Mouse (Mus musculus) liver, embryonic 15.5 days (tissue): ENCODE measurements around the gene Sgms1. TPM values are rescaled to one million over a fixed set of nuclear protein-coding genes. Genes with fewer than 3 reads are reported as not detected.

Source experiments
- ATAC-seq: fragments of 200-750 bp; cut with Nextera tagmentation; 2 replicates; pipeline ENCODE4 v1.8.0; 2017; ENCODE audit warnings: moderate number of reproducible peaks, mild to moderate bottlenecking, moderate library complexity; ENCODE audit not compliant: insufficient read depth
- H3K27ac ChIP-seq: fragments of 300-500 bp; sonication (generic); replicated peaks from 2 replicates; pipeline ENCODE4 v1.5.1; 2015; ENCODE audit warnings: mild to moderate bottlenecking, inconsistent platforms
- H3K27me3 ChIP-seq: fragments of 300-500 bp; sonication (generic); 2 replicates; pipeline ENCODE4 v1.6.1; 2015; ENCODE audit warnings: mild to moderate bottlenecking, inconsistent platforms
- H3K36me3 ChIP-seq: fragments of 300-500 bp; sonication (generic); replicated peaks from 2 replicates; pipeline ENCODE4 v1.6.1; 2015; ENCODE audit warnings: moderate library complexity, mild to moderate bottlenecking, inconsistent platforms
- H3K4me1 ChIP-seq: fragments of 300-500 bp; sonication (generic); replicated peaks from 2 replicates; pipeline ENCODE4 v1.6.1; 2015; ENCODE audit warnings: inconsistent platforms
- H3K4me2 ChIP-seq: fragments of 300-500 bp; sonication (generic); 2 replicates; pipeline ENCODE4 v1.6.1; 2015; ENCODE audit warnings: moderate library complexity, mild to moderate bottlenecking, inconsistent platforms
- H3K4me3 ChIP-seq: fragments of 300-500 bp; sonication (generic); replicated peaks from 2 replicates; pipeline ENCODE4 v1.5.1; 2015; ENCODE audit warnings: mild to moderate bottlenecking, inconsistent platforms
- H3K9ac ChIP-seq: fragments of 300-500 bp; sonication (generic); 2 replicates; pipeline ENCODE4 v1.6.1; 2015; ENCODE audit warnings: moderate library complexity, mild to moderate bottlenecking, inconsistent platforms
- H3K9me3 ChIP-seq: fragments of 300-500 bp; sonication (generic); replicated peaks from 2 replicates; pipeline ENCODE4 v1.6.1; 2016; ENCODE audit warnings: inconsistent platforms
- WGBS: fragments of 180-500 bp; shearing (Covaris S2); methylation state at CpG from one replicate; pipeline ENCODE4 v1.1.7; 2015; ENCODE audit warnings: mixed read lengths; ENCODE audit not compliant: insufficient replicate concordance; 5-methylcytosine and 5-hydroxymethylcytosine counted together
- polyA plus RNA-seq: library from polyadenylated mRNA; unstranded; fragments of >200 nt; fragmentation: Nextera tagmentation; extraction: Ambion mirVana; gene quantifications from 2 replicates; pipeline ENCODE4 v1.2.1, GENCODE M21; 2015

Gene Sgms1
- polyA plus RNA-seq, 1 experiment from 2014 or later: 24.8 TPM

DNA sequence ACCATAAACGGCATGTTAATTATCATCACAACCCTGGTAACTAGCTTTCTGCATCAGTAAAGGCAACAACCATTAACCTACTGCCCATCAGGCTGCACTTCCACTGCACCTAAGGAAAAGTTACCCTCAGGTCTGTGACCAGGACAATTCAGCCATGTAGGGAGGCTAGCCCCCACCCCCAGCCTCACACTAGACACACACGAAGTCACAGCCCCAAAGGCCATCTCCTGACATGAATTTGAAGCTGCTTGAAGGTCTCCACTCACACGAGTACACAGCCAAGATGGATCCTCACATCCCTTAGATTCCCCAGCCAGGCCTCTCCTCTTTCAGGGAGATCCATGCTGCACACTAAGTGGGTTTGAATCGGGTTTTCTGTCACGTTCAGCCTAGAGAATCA, 42.0 kb downstream of the Sgms1 start:
- Histone ChIP-seq H3K4me1 (peaks cover 30% of the 10 kb centered on the region), H3K27me3 (no peaks in the 10 kb centered on the region), H3K4me3 (no peak overlapping the region), H3K9ac (no peak overlapping the region), H3K9me3 (no peaks in the 10 kb centered on the region), H3K4me2 (no peak overlapping the region), H3K27ac (no peak overlapping the region), H3K36me3 (no peaks in the 10 kb centered on the region)
- WGBS: 58% methylated on average over 5 of the region's 5 CpGs
- no peak for ATAC-seq

DNA sequence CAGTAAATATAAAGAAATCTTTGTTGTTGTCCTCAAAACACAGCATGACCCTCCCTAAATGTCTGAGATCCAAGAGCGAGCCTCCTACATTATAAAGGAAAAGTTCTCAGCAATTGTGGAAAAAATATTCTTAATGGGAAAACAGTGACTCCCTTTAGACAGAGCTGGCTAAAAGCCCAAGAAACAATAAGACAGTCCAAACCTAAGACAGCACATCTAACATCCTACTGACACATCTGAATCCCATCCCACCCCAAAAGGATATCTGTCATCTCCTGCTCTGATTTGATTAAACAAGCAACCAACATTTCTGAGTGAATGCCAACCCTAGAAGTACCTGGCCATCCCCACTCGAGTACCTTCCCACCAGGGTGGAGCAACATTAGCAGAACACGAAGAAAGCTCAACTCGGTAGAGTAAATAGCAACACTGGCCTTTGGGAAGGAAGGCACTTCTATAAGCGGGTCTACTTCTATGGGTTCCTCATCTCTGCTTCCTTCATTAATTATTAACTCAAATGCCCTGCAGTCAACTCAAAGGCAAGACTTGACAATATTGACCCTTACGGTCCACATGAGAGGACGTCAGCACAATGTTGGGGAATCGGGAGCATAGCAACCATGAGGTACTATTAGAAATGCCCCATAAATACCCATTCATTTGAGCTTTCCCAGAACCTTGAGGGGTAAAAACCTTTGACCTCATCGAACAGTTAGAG, 42.7 kb downstream of the Sgms1 start:
- Histone ChIP-seq H3K9me3 (no peaks in the 10 kb centered on the region), H3K36me3 (no peaks in the 10 kb centered on the region), H3K9ac (0 out of 2 replicates have a peak overlapping the region, but pooled peaks have one; percentile 13), H3K27ac (peak overlapping the region; percentile 64), H3K4me1 (peaks cover 37% of the 10 kb centered on the region), H3K4me3 (peak overlapping the region; percentile 22), H3K27me3 (no peaks in the 10 kb centered on the region), H3K4me2 (peak overlapping the region; percentile 36)
- peak; percentile 60 for ATAC-seq
- 63% methylated on average over 9 of the region's 9 CpGs for WGBS

DNA sequence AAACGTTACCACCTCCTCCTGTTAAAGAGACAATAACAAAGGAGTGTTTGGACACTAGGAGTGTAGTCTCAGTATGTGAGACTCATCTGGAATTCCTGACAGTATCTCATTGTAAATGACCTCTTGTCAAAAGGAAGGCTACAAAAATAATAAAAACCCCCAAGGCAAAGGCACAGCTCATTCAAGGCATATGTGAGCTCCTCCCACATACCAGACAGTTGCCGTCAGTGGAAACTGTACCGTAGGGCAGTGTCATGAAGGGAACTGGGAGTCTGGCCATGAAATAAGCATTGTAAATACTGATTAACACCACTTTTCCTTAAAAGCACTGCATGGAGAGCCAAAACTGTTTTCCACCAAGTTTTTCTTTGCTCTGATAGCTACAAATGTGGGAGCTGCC, 43.3 kb downstream of the Sgms1 start:
- Histone ChIP-seq H3K9ac (no peak overlapping the region), H3K4me1 (peaks cover 40% of the 10 kb centered on the region), H3K9me3 (no peaks in the 10 kb centered on the region), H3K4me2 (peak overlapping the region; percentile 36; the same call in 1 of the 2 replicates), H3K4me3 (no peak overlapping the region), H3K27ac (peak overlapping the region; percentile 64), H3K27me3 (no peaks in the 10 kb centered on the region), H3K36me3 (no peaks in the 10 kb centered on the region)
- WGBS: 58% methylated on average over 3 of the region's 3 CpGs
- peak; percentile 48; the same call in 1 of the 2 replicates for ATAC-seq

DNA sequence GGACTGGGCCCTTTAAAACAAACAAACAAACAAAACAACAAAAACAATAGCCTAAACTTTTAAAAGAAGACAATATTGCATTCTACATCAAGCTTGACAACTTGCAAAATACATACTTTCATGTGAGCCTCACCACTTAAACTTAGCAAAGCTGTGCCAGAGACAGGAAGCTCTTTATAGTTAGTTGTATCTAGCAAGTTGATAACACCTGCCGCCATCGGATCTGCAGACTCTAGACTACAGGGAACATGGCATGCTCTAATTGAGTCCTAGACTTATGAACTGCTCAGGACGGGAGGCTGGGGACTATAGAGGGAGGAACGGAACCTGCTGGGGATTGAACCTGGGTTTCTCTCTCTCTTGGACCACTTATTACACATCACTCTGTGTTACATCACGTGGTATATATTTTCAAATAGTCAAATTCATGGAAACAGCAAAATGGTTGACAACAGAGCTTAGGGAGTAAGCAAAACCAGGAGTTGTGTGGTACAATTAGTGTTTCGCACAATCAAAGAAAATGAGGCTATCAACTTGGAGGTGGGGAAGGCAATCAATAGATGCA, 44.3 kb downstream of the Sgms1 start:
- ATAC-seq: no peak
- H3K27me3 ChIP-seq: no peaks in the 10 kb centered on the region
- H3K4me2 ChIP-seq: no peak overlapping the region
- no peak overlapping the region for H3K27ac ChIP-seq
- peaks cover 43% of the 10 kb centered on the region for H3K4me1 ChIP-seq
- no peak overlapping the region for H3K4me3 ChIP-seq
- no peaks in the 10 kb centered on the region for H3K36me3 ChIP-seq
- 58% methylated on average over 6 of the region's 6 CpGs for WGBS
- no peak overlapping the region for H3K9ac ChIP-seq
- H3K9me3 ChIP-seq: no peaks in the 10 kb centered on the region

DNA sequence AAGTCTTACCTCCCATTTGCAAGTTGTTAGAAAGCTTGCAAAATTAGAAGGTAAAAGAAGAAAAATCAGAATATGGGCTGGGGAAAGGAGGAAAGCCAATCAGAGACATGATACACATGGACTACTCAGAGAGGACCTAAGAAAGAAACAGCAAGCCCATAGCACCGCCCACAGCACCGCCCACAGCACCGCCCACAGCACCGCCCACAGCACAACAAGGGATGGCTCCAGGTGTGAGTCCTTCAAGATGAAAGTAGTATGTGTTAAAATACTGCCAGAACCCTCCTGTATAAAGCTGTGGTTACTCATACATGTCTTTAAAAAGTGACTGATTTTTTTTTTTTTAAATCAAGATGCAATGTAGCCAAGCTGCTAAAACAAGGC, 44.8 kb downstream of the Sgms1 start:
- peak overlapping the region; percentile 37; the same call in 1 of the 2 replicates for H3K4me2 ChIP-seq
- H3K4me1 ChIP-seq: peaks cover 43% of the 10 kb centered on the region
- no peaks in the 10 kb centered on the region for H3K36me3 ChIP-seq
- no peaks in the 10 kb centered on the region for H3K27me3 ChIP-seq
- WGBS: 22% methylated on average over 4 of the region's 4 CpGs
- no peak overlapping the region for H3K9ac ChIP-seq
- no peak for ATAC-seq
- no peak overlapping the region; the same call in 1 of the 2 replicates for H3K4me3 ChIP-seq
- no peak overlapping the region for H3K27ac ChIP-seq
- no peaks in the 10 kb centered on the region for H3K9me3 ChIP-seq

DNA sequence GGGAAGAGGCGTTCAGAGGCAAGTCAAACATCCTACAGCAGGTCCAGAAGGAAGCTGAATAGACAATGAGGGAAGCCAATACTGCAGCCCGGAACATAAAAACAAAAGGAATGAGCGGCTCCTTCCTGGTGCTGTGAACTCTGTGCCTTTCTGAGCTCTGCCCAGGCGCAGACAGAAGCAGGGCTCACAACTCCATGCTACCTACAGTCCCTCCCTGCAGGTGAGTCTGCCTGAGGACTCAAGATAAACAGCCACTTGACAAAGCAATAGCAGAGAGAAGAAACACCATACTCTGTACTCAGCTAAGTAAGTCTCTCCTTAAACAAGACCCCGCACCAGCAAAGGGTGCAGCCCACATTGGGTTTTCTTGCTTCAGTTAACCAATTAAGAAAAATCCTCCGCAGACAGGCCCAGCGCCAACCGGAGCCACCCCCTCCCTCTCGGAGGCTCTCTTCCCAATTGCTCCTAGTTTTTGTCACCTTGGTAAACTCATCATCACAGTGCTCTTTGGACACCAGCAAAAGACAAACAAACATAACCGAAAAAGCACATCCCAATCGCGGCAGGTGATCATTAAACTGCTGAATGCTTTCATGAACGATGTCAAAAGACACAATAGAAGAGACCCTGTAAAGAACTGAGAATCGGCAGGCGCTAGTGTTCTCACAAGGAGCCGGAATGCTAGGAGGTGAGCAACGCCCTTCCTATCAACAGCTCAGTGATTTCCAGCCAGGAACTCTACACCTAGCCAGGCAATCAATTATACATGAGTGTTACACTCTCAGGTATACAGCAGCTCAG, 45.4 kb downstream of the Sgms1 start:
- H3K9me3 ChIP-seq: no peaks in the 10 kb centered on the region
- H3K9ac ChIP-seq: no peak overlapping the region
- peak overlapping the region; percentile 37 for H3K4me2 ChIP-seq
- no peaks in the 10 kb centered on the region for H3K27me3 ChIP-seq
- 0 out of 2 replicates have a peak overlapping the region, but pooled peaks have one; percentile 5 for H3K27ac ChIP-seq
- WGBS: 43% methylated on average over 17 of the region's 17 CpGs
- no peak overlapping the region; the same call in 1 of the 2 replicates for H3K4me3 ChIP-seq
- ATAC-seq: no peak
- H3K4me1 ChIP-seq: peaks cover 42% of the 10 kb centered on the region
- H3K36me3 ChIP-seq: no peaks in the 10 kb centered on the region

DNA sequence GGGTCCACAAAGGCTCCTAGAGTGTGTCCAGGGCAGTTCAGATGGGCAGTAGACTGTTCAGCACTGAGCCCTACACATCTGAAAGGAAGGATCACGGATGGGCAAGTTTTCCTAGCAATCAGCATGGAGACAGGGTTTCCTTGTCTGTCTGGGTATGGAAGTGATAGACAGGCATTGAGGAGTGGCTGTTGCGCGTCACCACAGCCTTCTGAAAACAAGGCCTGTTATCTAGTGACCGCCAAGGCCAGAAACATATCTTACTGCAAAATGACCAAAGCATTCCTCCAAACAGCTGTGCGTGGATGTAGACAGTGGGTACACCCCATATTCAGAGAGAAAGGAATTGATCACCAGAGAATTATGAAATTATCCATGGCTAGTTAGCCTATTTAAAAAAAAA, 47.1 kb downstream of the Sgms1 start:
- Histone ChIP-seq H3K4me3 (no peak overlapping the region), H3K27me3 (no peaks in the 10 kb centered on the region), H3K9me3 (no peaks in the 10 kb centered on the region), H3K9ac (no peak overlapping the region), H3K36me3 (no peaks in the 10 kb centered on the region), H3K27ac (no peak overlapping the region), H3K4me1 (peaks cover 38% of the 10 kb centered on the region), H3K4me2 (no peak overlapping the region)
- ATAC-seq: no peak
- WGBS: 30% methylated on average over 5 of the region's 5 CpGs

DNA sequence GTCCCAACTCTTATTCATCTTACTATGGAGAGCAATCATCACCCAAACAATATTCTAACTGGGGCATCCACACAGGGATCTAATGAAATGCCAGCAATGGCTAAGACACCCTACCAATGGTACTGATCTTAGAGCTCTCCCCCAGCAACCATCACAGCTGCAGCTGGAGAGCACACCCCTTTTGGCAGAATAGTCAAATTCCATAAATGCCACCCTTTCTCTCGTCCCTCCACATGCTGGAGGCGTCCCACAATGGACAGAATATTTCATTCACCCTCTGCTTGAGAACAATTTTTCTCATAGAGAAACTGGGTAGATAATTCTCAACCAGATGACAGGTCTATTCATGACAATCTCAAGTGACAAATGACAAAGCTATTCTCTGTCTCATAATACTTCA, 48.4 kb downstream of the Sgms1 start:
- no peaks in the 10 kb centered on the region for H3K9me3 ChIP-seq
- 59% methylated on average over 2 of the region's 2 CpGs for WGBS
- H3K9ac ChIP-seq: no peak overlapping the region
- no peak for ATAC-seq
- no peaks in the 10 kb centered on the region for H3K27me3 ChIP-seq
- H3K4me1 ChIP-seq: peaks cover 36% of the 10 kb centered on the region
- H3K36me3 ChIP-seq: no peaks in the 10 kb centered on the region
- H3K4me3 ChIP-seq: no peak overlapping the region
- H3K4me2 ChIP-seq: no peak overlapping the region
- no peak overlapping the region for H3K27ac ChIP-seq

DNA sequence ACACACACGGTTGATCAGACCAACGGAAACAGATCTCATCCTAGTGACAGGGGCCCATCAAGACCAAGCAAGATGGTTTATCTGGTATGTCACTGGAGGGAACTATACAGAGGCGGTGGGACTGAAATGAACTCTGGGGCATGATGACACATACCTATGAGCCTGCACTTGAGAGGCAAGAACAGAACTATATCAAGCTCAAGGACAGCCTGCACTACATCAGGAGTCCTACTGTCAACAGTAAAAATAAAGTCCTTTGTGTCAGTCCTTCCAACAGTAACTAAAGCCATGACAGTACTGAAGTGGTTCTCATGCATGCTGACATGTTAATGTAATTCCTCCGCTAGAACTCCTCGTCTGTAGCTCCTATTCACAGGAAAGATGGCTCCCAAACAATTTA, 49.3 kb downstream of the Sgms1 start:
- Histone ChIP-seq H3K4me3 (no peak overlapping the region), H3K27me3 (no peaks in the 10 kb centered on the region), H3K9me3 (no peaks in the 10 kb centered on the region), H3K4me1 (peaks cover 36% of the 10 kb centered on the region), H3K4me2 (no peak overlapping the region), H3K27ac (no peak overlapping the region), H3K36me3 (no peaks in the 10 kb centered on the region), H3K9ac (no peak overlapping the region)
- 48% methylated on average over 5 of the region's 5 CpGs for WGBS
- ATAC-seq: no peak

DNA sequence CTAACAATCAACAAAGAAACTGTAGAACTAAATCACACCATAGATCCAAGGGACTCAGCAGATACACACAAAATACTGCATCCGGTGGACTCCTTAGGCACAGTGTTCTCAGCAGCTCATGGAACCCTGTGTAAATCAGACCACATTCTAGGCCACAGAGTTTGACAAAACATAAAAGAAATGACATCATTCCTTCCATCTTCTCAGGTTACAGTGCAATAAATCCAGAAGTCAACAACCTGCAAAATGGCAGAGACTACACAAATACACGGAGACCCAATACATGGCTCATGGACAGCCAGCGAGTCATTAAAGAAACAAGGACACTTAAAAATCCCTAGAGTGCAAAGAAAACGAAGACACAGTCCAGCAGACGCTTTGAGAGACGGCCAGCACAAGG, 51.8 kb downstream of the Sgms1 start:
- 59% methylated on average over 6 of the region's 6 CpGs for WGBS
- ATAC-seq: no peak
- no peaks in the 10 kb centered on the region for H3K27me3 ChIP-seq

DNA sequence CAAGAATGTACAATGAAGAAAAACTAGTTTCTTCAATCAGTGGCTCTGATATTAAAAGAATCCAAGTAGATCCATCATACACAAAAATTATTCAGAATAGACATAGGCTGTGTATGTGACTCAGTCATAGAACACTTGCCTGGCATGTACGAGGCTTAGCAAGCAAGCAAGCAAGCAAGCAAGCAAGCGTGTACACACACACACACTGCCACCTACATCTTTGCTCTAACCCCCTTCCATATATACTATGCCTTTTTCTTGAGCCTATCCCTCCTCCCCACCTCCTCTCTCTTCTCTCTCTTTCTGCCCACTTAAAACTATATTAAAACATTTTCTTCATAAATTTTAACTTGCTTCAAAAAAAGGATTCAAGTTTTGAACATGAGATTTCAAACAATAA, 54.8 kb downstream of the Sgms1 start:
- Histone ChIP-seq H3K4me1 (peaks cover 14% of the 10 kb centered on the region; the same call in 1 of the 2 replicates), H3K9me3 (no peaks in the 10 kb centered on the region), H3K4me3 (no peak overlapping the region), H3K4me2 (no peak overlapping the region), H3K9ac (no peak overlapping the region), H3K27me3 (no peaks in the 10 kb centered on the region), H3K36me3 (no peaks in the 10 kb centered on the region), H3K27ac (no peak overlapping the region)
- 77% methylated on average over 2 of the region's 2 CpGs for WGBS
- no peak for ATAC-seq

More for the DNA sequence above, 51.8 kb downstream of the Sgms1 start:
- Histone ChIP-seq H3K9ac (no peak overlapping the region), H3K27ac (no peak overlapping the region), H3K4me2 (no peak overlapping the region), H3K9me3 (no peaks in the 10 kb centered on the region), H3K4me1 (peaks cover 21% of the 10 kb centered on the region), H3K36me3 (no peaks in the 10 kb centered on the region), H3K4me3 (no peak overlapping the region)
